30 mouse cellular contexts compared by ENCODE assay signal in the genomic region with DNA sequence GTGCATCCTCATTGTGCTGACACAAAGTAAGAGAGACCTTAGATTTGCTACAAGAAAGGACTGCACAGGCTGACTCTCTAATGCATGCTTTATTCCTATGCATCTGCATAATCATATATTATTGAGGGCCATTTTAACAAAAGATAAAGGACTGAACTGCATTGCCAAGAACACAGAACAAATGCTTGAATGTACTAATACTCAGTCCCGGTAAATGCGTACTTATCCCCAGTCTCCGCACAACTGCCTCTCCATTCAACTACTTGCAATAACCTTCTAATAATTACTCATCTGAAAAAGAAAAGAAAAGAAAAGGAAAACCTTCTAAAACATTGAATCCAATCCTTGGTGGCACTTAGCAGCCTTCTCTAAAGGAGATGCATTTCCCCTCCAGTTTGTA.
"Had no signal": no experiment of that assay in that cellular context is flagged by ENCODE, and none has a peak within 500 bp of the region (broad histone marks: within the 10 kb centered on the region; RNA-seq: fewer than 3 reads in every experiment).

No protein-coding gene starts in this region.

- H3K27me3 ChIP-seq: heart, embryonic 13.5 days; heart, embryonic 15.5 days; hindbrain, embryonic 12.5 days; intestine, embryonic 15.5 days; limb, embryonic 12.5 days; liver, embryonic 13.5 days; liver, embryonic 15.5 days had no signal

- H3K4me3 ChIP-seq: gastrocnemius, adult 2 months; heart, adult 2 months; heart, embryonic 13.5 days; heart, embryonic 15.5 days; hindbrain, embryonic 10.5 days; hindbrain, embryonic 12.5 days; intestine, embryonic 15.5 days; left cerebral cortex, adult 2 months; limb, embryonic 10.5 days; limb, embryonic 12.5 days; liver, embryonic 13.5 days; liver, embryonic 15.5 days had no signal

- ATAC-seq: hindbrain, embryonic 16.5 days; inflammation-experienced regulatory T-cells, adult 6 months; intestine, embryonic 15.5 days; intestine, postnatal 0 days; liver, postnatal 0 days had no signal

- H3K9ac ChIP-seq: heart, embryonic 13.5 days; heart, embryonic 15.5 days; hindbrain, embryonic 12.5 days; hindbrain, embryonic 14.5 days; intestine, embryonic 15.5 days; limb, embryonic 12.5 days; liver, embryonic 13.5 days; liver, embryonic 15.5 days; liver, postnatal 0 days had no signal

- H3K9me3 ChIP-seq: heart, embryonic 13.5 days; heart, embryonic 15.5 days; hindbrain, embryonic 10.5 days; hindbrain, embryonic 12.5 days; intestine, embryonic 15.5 days; limb, embryonic 10.5 days; limb, embryonic 12.5 days; liver, embryonic 13.5 days; liver, embryonic 15.5 days had no signal

- DNase-seq: gastrocnemius, adult 2 months; gastrocnemius, postnatal 10 days; gastrocnemius, postnatal 25 days; heart, adult 2 months; heart, postnatal 14 days; heart, postnatal 4 days; kidney, adult 18-20 months; kidney, adult 8-10 months; kidney, postnatal 10 days; kidney, postnatal 25 days; kidney, postnatal 4 days; layer of hippocampus, adult 9-11 months; liver; liver, embryonic 13.5 days; liver, postnatal 0 days had no signal

- H3K36me3 ChIP-seq: heart, embryonic 13.5 days; heart, embryonic 15.5 days; hindbrain, embryonic 10.5 days; hindbrain, embryonic 12.5 days; intestine, embryonic 15.5 days; limb, embryonic 10.5 days; limb, embryonic 12.5 days; liver, embryonic 13.5 days; liver, embryonic 15.5 days had no signal

- H3K4me1 ChIP-seq: heart, embryonic 15.5 days; hindbrain, embryonic 10.5 days; hindbrain, embryonic 12.5 days; intestine, embryonic 15.5 days; limb, embryonic 10.5 days; limb, embryonic 12.5 days; liver, embryonic 13.5 days; liver, embryonic 15.5 days had no signal

- H3K4me2 ChIP-seq: heart, embryonic 11.5 days; heart, embryonic 13.5 days; heart, embryonic 15.5 days; hindbrain, embryonic 12.5 days; hindbrain, embryonic 14.5 days; intestine, embryonic 15.5 days; limb, embryonic 12.5 days; liver, embryonic 11.5 days; liver, embryonic 13.5 days; liver, embryonic 15.5 days had no signal

- H3K27ac ChIP-seq: gastrocnemius, adult 2 months; heart, adult 2 months; heart, embryonic 13.5 days; heart, embryonic 15.5 days; hindbrain, embryonic 10.5 days; hindbrain, embryonic 12.5 days; hindbrain, embryonic 14.5 days; intestine, embryonic 15.5 days; left cerebral cortex, adult 2 months; limb, embryonic 10.5 days; limb, embryonic 12.5 days; liver, embryonic 13.5 days; liver, embryonic 15.5 days had no signal
